Comparison of ENCODE assay signal across 34 mouse cellular contexts in genomic region chr4:67553511-67553910, GRCm38 (mm10).
"Had no signal": no experiment of that assay in that cellular context is flagged by ENCODE, and none has a peak within 500 bp of the region (broad histone marks: within the 10 kb centered on the region; RNA-seq: fewer than 3 reads in every experiment).

No protein-coding gene starts in this region.

- H3K9me3 ChIP-seq: heart, embryonic 12.5 days; heart, embryonic 13.5 days; heart, embryonic 15.5 days; hindbrain, embryonic 10.5 days; hindbrain, embryonic 12.5 days; hindbrain, embryonic 13.5 days; hindbrain, embryonic 15.5 days; intestine, embryonic 15.5 days; kidney, embryonic 15.5 days had no signal

- H3K36me3 ChIP-seq: heart, embryonic 12.5 days; heart, embryonic 13.5 days; heart, embryonic 15.5 days; hindbrain, embryonic 10.5 days; hindbrain, embryonic 12.5 days; hindbrain, embryonic 13.5 days; hindbrain, embryonic 15.5 days; intestine, embryonic 15.5 days; kidney, embryonic 15.5 days had no signal

- H3K4me2 ChIP-seq: heart, embryonic 11.5 days; heart, embryonic 12.5 days; heart, embryonic 13.5 days; heart, embryonic 15.5 days; hindbrain, embryonic 12.5 days; hindbrain, embryonic 13.5 days; hindbrain, embryonic 14.5 days; hindbrain, embryonic 15.5 days; intestine, embryonic 15.5 days; kidney, embryonic 15.5 days had no signal

- H3K4me1 ChIP-seq: heart, embryonic 12.5 days; heart, embryonic 13.5 days; heart, embryonic 15.5 days; hindbrain, embryonic 10.5 days; hindbrain, embryonic 12.5 days; hindbrain, embryonic 13.5 days; hindbrain, embryonic 15.5 days; intestine, embryonic 15.5 days; kidney, embryonic 15.5 days had no signal

- ATAC-seq: hindbrain, embryonic 16.5 days; hindbrain, postnatal 0 days; inflammation-experienced regulatory T-cells, adult 6 months; intestine, embryonic 15.5 days; intestine, embryonic 16.5 days; intestine, postnatal 0 days had no signal

- H3K27me3 ChIP-seq: heart, embryonic 12.5 days; heart, embryonic 13.5 days; heart, embryonic 15.5 days; hindbrain, embryonic 12.5 days; hindbrain, embryonic 13.5 days; hindbrain, embryonic 15.5 days; intestine, embryonic 15.5 days; kidney, embryonic 15.5 days had no signal

- H3K27ac ChIP-seq: heart, embryonic 13.5 days; heart, embryonic 15.5 days; hindbrain, embryonic 10.5 days; hindbrain, embryonic 12.5 days; hindbrain, embryonic 13.5 days; hindbrain, embryonic 14.5 days; hindbrain, embryonic 15.5 days; hindbrain, postnatal 0 days; intestine, embryonic 15.5 days; kidney, embryonic 15.5 days; kidney, postnatal 0 days; layer of hippocampus, adult 2 months; left cerebral cortex, adult 2 months had no signal

- H3K9ac ChIP-seq: heart, embryonic 12.5 days; heart, embryonic 13.5 days; heart, embryonic 15.5 days; hindbrain, embryonic 12.5 days; hindbrain, embryonic 13.5 days; hindbrain, embryonic 14.5 days; hindbrain, embryonic 15.5 days; intestine, embryonic 15.5 days; kidney, embryonic 15.5 days had no signal

- DNase-seq: heart, postnatal 10 days; heart, postnatal 14 days; heart, postnatal 4 days; kidney, adult 11 months; kidney, adult 18-20 months; kidney, adult 2 months; kidney, adult 8-10 months; kidney, adult 9 months; kidney, postnatal 10 days; kidney, postnatal 14 days; kidney, postnatal 25 days; kidney, postnatal 36 days; kidney, postnatal 4 days; layer of hippocampus, adult 9-11 months; layer of hippocampus, postnatal 36 days had no signal

- H3K4me3 ChIP-seq: heart, embryonic 12.5 days; heart, embryonic 13.5 days; heart, embryonic 15.5 days; hindbrain, embryonic 10.5 days; hindbrain, embryonic 12.5 days; hindbrain, embryonic 13.5 days; hindbrain, embryonic 15.5 days; intestine, embryonic 15.5 days; kidney, embryonic 15.5 days; layer of hippocampus, adult 2 months; left cerebral cortex, adult 2 months had no signal
